Mouse (Mus musculus): ENCODE results near the gene Necab3. TPM values are rescaled to one million over a fixed set of nuclear protein-coding genes. Genes with fewer than 3 reads are reported as not detected.
A peak's percentile ranks its signal among the peaks of the same experiment; 100 is the strongest.

Necab3 gene
- total and polyA plus RNA-seq, 2 experiments from 2014 or later = 2.0 to 3.9 TPM

GRCm38 (mm10) chr2:154517424-154517823 is 41.3 kb downstream of the Necab3 start:
- Histone ChIP-seq H3K4me2 (ENCODE audit: low read depth, low read length) (no peak overlapping the region), H3K4me3 (ENCODE audit: low read depth, low read length) (no peak overlapping the region), H3K36me3 (replicated peaks; ENCODE audit: control insufficient read depth, insufficient read depth, low read length) (peaks cover 27% of the 10 kb centered on the region), H3K9ac (replicated peaks; ENCODE audit: low read depth, low read length) (no peak overlapping the region), H3K4me1 (ENCODE audit: control insufficient read depth, insufficient read depth) (no peaks in the 10 kb centered on the region), H3K27me3 (ENCODE audit: control insufficient read depth, insufficient read depth, low read length) (no peaks in the 10 kb centered on the region), H3K27ac (ENCODE audit: low read depth) (no peak overlapping the region), H3K9me3 (replicated peaks; ENCODE audit: control insufficient read depth, low read length) (no peaks in the 10 kb centered on the region)
- 52% methylated on average over 5 of the region's 5 CpGs for WGBS
- ATAC-seq (ENCODE audit: insufficient read depth, low read depth) (no peak), DNase-seq (ENCODE audit: low spot score) (no peak)
- no peak for TF ChIP-seq CTCF (IDR thresholded peaks at IDR 0.05; ENCODE audit: low read depth)
- TF ChIP-seq EP300 (IDR thresholded peaks at IDR 0.05; ENCODE audit: low read depth) = no peak

- Histone ChIP-seq H3K4me3 (ENCODE audit: low read depth, low read length) (no peak overlapping the region), H3K36me3 (replicated peaks; ENCODE audit: control insufficient read depth, insufficient read depth, low read length) (peaks cover 24% of the 10 kb centered on the region), H3K9ac (replicated peaks; ENCODE audit: low read depth, low read length) (no peak overlapping the region), H3K9me3 (replicated peaks; ENCODE audit: control insufficient read depth, low read length) (no peaks in the 10 kb centered on the region), H3K27ac (ENCODE audit: low read depth) (no peak overlapping the region), H3K4me1 (ENCODE audit: control insufficient read depth, insufficient read depth) (no peaks in the 10 kb centered on the region), H3K27me3 (ENCODE audit: control insufficient read depth, insufficient read depth, low read length) (no peaks in the 10 kb centered on the region), H3K4me2 (ENCODE audit: low read depth, low read length) (no peak overlapping the region)
- 68% methylated on average over 3 of the region's 3 CpGs for WGBS
- DNase-seq (ENCODE audit: low spot score) = no peak
- ATAC-seq (ENCODE audit: insufficient read depth, low read depth) = no peak
- no peak for TF ChIP-seq CTCF (IDR thresholded peaks at IDR 0.05; ENCODE audit: low read depth)
- TF ChIP-seq EP300 (IDR thresholded peaks at IDR 0.05; ENCODE audit: low read depth) = no peak
Observed at GRCm38 (mm10) chr2:154516944-154517343, 41.7 kb downstream of the Necab3 start.

- peaks cover 28% of the 10 kb centered on the region for H3K36me3 ChIP-seq (replicated peaks; ENCODE audit: control insufficient read depth, insufficient read depth, low read length)
- DNase-seq (ENCODE audit: low spot score) (no peak), ATAC-seq (ENCODE audit: insufficient read depth, low read depth) (no peak)
- no peaks in the 10 kb centered on the region for H3K27me3 ChIP-seq (ENCODE audit: control insufficient read depth, insufficient read depth, low read length)
- H3K4me3 ChIP-seq (ENCODE audit: low read depth, low read length) = no peak overlapping the region
- H3K4me2 ChIP-seq (ENCODE audit: low read depth, low read length) = no peak overlapping the region
- no peaks in the 10 kb centered on the region for H3K9me3 ChIP-seq (replicated peaks; ENCODE audit: control insufficient read depth, low read length)
- no peaks in the 10 kb centered on the region for H3K4me1 ChIP-seq (ENCODE audit: control insufficient read depth, insufficient read depth)
- no peak overlapping the region for H3K9ac ChIP-seq (replicated peaks; ENCODE audit: low read depth, low read length)
- no peak for TF ChIP-seq EP300 (IDR thresholded peaks at IDR 0.05; ENCODE audit: low read depth)
- no peak for TF ChIP-seq CTCF (IDR thresholded peaks at IDR 0.05; ENCODE audit: low read depth)
- no peak overlapping the region for H3K27ac ChIP-seq (ENCODE audit: low read depth)
- 86% methylated on average over 3 of the region's 3 CpGs for WGBS
Observed at GRCm38 (mm10) chr2:154510141-154510540, 48.5 kb downstream of the Necab3 start.

- Histone ChIP-seq H3K27me3 (ENCODE audit: control insufficient read depth, insufficient read depth, low read length) (no peaks in the 10 kb centered on the region), H3K4me1 (ENCODE audit: control insufficient read depth, insufficient read depth) (no peaks in the 10 kb centered on the region), H3K4me3 (ENCODE audit: low read depth, low read length) (no peak overlapping the region), H3K36me3 (replicated peaks; ENCODE audit: control insufficient read depth, insufficient read depth, low read length) (peaks cover 37% of the 10 kb centered on the region), H3K9ac (replicated peaks; ENCODE audit: low read depth, low read length) (no peak overlapping the region), H3K4me2 (ENCODE audit: low read depth, low read length) (no peak overlapping the region), H3K9me3 (replicated peaks; ENCODE audit: control insufficient read depth, low read length) (no peaks in the 10 kb centered on the region), H3K27ac (ENCODE audit: low read depth) (no peak overlapping the region)
- WGBS = 90% methylated on average over 4 of the region's 4 CpGs
- ATAC-seq (ENCODE audit: insufficient read depth, low read depth) (no peak), DNase-seq (ENCODE audit: low spot score) (no peak)
- no peak for TF ChIP-seq EP300 (IDR thresholded peaks at IDR 0.05; ENCODE audit: low read depth)
- TF ChIP-seq CTCF (IDR thresholded peaks at IDR 0.05; ENCODE audit: low read depth) = no peak
Observed at GRCm38 (mm10) chr2:154508450-154508849, 50.2 kb downstream of the Necab3 start.

GRCm38 (mm10) chr2:154507566-154508283 is 51.0 kb downstream of the Necab3 start:
- peaks cover 37% of the 10 kb centered on the region for H3K36me3 ChIP-seq (replicated peaks; ENCODE audit: control insufficient read depth, insufficient read depth, low read length)
- 54% methylated on average over 9 of the region's 9 CpGs for WGBS
- ATAC-seq (ENCODE audit: insufficient read depth, low read depth) = no peak
- H3K27me3 ChIP-seq (ENCODE audit: control insufficient read depth, insufficient read depth, low read length) = no peaks in the 10 kb centered on the region
- H3K27ac ChIP-seq (ENCODE audit: low read depth) = no peak overlapping the region
- no peaks in the 10 kb centered on the region for H3K9me3 ChIP-seq (replicated peaks; ENCODE audit: control insufficient read depth, low read length)
- no peak overlapping the region for H3K9ac ChIP-seq (replicated peaks; ENCODE audit: low read depth, low read length)
- DNase-seq (ENCODE audit: low spot score) = peak; percentile 24
- H3K4me1 ChIP-seq (ENCODE audit: control insufficient read depth, insufficient read depth) = no peaks in the 10 kb centered on the region
- H3K4me3 ChIP-seq (ENCODE audit: low read depth, low read length) = no peak overlapping the region
- no peak overlapping the region for H3K4me2 ChIP-seq (ENCODE audit: low read depth, low read length)
- TF ChIP-seq CTCF (IDR thresholded peaks at IDR 0.05; ENCODE audit: low read depth) (peak; percentile 27; the same call in 1 of the 2 replicates), EP300 (IDR thresholded peaks at IDR 0.05; ENCODE audit: low read depth) (no peak)

- Histone ChIP-seq H3K4me2 (ENCODE audit: low read depth, low read length) (no peak overlapping the region), H3K9ac (replicated peaks; ENCODE audit: low read depth, low read length) (no peak overlapping the region), H3K36me3 (replicated peaks; ENCODE audit: control insufficient read depth, insufficient read depth, low read length) (peaks cover 38% of the 10 kb centered on the region), H3K27me3 (ENCODE audit: control insufficient read depth, insufficient read depth, low read length) (no peaks in the 10 kb centered on the region), H3K4me1 (ENCODE audit: control insufficient read depth, insufficient read depth) (no peaks in the 10 kb centered on the region), H3K27ac (ENCODE audit: low read depth) (no peak overlapping the region), H3K4me3 (ENCODE audit: low read depth, low read length) (no peak overlapping the region), H3K9me3 (replicated peaks; ENCODE audit: control insufficient read depth, low read length) (no peaks in the 10 kb centered on the region)
- TF ChIP-seq CTCF (IDR thresholded peaks at IDR 0.05; ENCODE audit: low read depth) (no peak), EP300 (IDR thresholded peaks at IDR 0.05; ENCODE audit: low read depth) (no peak)
- no peak for ATAC-seq (ENCODE audit: insufficient read depth, low read depth)
- WGBS = 78% methylated on average over 2 of the region's 2 CpGs
- no peak for DNase-seq (ENCODE audit: low spot score)
Observed at GRCm38 (mm10) chr2:154507076-154507475, 51.6 kb downstream of the Necab3 start.
